Mouse (Mus musculus): ENCODE results near the gene Slc38a8.

GRCm38 (mm10) chr8:119544606-119545005 lies 43.1 kb upstream of the Slc38a8 start:
- TF ChIP-seq CTCF (IDR thresholded peaks at IDR 0.05; ENCODE audit: control insufficient read depth, insufficient read depth, low read length): no peak
- no peak for TF ChIP-seq POLR2A (IDR thresholded peaks at IDR 0.05; ENCODE audit: borderline replicate concordance, control insufficient read depth, low read depth, low read length)
